Mouse (Mus musculus) embryonic fibroblast, embryonic 13.5 days (primary cell): ENCODE measurements around the gene Bcar3.

Source experiments
- CTCF ChIP-seq: IDR thresholded peaks from 2 replicates; pipeline ENCODE4 v1.5.1; 2011; ENCODE audit warnings: mild to moderate bottlenecking, control low read depth, low read length, moderate library complexity, borderline replicate concordance; ENCODE audit not compliant: insufficient read depth
- POLR2A ChIP-seq: IDR thresholded peaks from 2 replicates; pipeline ENCODE4 v1.6.1; 2011; ENCODE audit warnings: low read depth, mild to moderate bottlenecking, control low read depth, low read length, moderate library complexity

DNA sequence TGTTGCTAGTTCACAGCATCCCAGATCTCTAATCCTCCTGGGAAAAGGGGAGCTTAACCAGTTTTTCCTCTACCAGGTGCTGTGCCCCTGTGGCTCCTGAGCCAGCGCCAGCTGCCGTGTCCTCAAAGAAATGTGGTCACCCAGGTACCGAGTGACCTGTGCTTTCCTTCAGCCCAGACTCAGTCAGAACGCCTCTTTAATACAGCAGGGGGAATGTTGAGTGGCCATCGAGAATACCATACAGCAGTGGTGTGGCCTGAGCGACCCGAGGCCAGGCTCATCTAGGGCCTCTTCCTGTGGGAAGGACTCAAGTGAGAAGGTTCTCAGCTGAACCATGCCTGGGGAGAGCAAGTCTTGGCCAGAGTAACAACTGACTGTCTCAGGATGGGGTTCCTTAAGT lies 156.1 kb downstream of the Bcar3 start:
- TF ChIP-seq CTCF (no peak), POLR2A (no peak)
